Mouse (Mus musculus): Measurements from ENCODE around the gene Adssl1.

DNA sequence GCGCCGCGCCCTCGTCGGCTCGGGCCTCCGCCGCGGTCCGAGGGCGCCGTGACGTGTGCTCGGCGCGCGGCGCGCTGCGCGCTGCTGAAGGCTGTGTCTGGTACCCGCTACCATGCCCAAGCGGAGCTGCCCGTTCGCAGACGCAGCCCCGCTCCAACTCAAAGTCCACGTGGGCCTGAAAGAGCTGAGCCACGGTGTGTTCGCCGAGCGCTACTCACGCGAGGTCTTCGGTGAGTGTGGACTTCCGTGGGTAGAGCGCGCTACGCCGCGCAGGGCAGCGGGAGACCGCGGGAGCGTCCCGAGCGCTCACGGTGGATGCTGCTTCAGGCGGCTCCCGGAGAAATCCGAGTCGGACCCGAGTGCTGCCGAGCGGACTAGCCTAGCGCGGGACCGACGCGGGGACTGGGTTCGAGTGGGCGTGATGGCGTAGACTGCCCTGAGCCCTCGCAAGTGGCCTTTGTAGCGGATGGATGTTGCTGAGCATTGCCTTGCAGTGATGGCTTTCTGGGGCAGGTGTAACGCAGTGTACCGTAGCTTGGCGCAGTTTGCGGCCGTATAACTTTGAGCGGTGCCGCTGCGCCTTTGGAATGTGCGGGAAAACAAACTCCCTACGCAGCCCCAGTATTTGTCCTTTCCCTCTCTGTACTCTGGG, 25.1 kb downstream of the Adssl1 start:
- TF ChIP-seq CTCF (conservative IDR thresholded peaks at IDR 0.05 in 1 of 2, IDR thresholded peaks at IDR 0.05 in 1 of 2; ENCODE audit: low read depth in 2 of 2, low read length in 2 of 2) (no peak), ELF1 (IDR thresholded peaks at IDR 0.05; ENCODE audit: low read depth, low read length) (peak; percentile 39)
